Mouse (Mus musculus) CD4-positive, CD25-positive, alpha-beta regulatory T cell, adult 2 months (primary cell): ENCODE results near the gene Espl1.
A peak's percentile ranks its signal among the peaks of the same experiment; 100 is the strongest.

Source experiments
- DNase-seq: peaks from one replicate; pipeline ENCODE4 v3.0.0-alpha.2; 2012; ENCODE audit warnings: low read depth, low spot score

Gene Espl1

GRCm38 (mm10) chr15:102273982-102274716 lies 21.9 kb upstream of the Espl1 start:
- DNase-seq: no peak

- peak; percentile 30 for DNase-seq
These were observed 17.4 kb upstream of the Espl1 start for GRCm38 (mm10) chr15:102278726-102279091.

- DNase-seq: peak; percentile 96
These were observed 16.8 kb upstream of the Espl1 start, which contains the start of gene Mfsd5 for GRCm38 (mm10) chr15:102279092-102279782. TSS of gene Mfsd5 (plus strand) at chr15:102279454.

- DNase-seq: no peak
These were observed 16.1 kb upstream of the Espl1 start for GRCm38 (mm10) chr15:102279783-102280520.

DNA sequence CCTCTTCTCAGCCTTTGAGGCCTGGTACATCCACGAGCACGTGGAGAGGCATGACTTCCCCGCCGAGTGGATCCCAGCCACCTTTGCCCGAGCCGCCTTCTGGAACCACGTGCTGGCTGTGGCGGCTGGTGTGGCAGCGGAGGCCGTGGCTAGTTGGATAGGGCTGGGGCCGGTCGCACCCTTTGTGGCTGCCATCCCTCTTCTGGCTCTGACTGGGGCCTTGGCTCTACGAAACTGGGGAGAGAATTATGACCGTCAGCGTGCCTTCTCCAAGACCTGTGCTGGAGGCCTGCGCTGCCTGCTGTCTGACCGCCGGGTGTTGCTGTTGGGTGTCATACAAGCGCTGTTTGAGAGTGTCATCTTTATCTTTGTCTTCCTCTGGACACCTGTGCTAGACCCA lies 15.4 kb upstream of the Espl1 start:
- DNase-seq: no peak

DNA sequence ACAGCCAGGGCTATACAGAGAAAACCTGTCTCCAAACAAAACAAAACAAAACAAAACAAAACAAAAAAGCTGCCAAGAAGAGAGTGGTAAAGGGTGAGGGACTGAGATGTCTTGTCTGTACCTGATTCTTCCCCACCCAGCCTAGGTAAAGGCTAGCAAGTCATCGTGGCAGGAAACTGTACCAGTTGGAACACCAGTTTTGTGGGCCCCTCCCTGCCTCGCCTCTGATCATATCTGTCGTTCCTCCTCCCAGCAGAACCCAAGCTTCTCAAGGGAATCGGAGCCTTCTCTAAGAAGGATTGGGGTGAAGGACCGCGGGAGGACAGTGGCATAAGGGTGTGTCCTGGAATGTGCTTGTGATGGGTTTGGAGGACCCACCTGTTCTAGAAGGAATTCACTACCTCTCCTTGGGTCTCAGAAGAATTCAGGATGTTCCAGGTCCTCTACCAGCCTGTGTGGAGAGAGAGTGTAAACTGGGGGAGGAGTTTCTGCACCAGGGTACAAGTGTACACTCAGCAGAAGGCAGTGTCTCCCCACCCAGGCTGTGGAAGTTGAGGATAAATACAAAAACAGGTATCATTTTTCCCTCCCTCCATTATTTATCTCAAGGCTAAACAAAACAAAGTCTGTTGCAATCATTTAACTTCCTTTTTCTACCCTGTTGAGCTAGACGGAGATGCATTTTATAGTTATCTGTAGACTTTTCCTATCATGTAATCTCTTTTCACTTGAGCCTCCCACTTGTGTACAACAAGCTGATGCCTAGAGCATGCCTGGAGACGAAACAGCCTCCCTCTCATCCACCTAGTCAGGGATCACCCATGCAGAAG lies 13.4 kb upstream of the Espl1 start:
- DNase-seq: no peak

DNA sequence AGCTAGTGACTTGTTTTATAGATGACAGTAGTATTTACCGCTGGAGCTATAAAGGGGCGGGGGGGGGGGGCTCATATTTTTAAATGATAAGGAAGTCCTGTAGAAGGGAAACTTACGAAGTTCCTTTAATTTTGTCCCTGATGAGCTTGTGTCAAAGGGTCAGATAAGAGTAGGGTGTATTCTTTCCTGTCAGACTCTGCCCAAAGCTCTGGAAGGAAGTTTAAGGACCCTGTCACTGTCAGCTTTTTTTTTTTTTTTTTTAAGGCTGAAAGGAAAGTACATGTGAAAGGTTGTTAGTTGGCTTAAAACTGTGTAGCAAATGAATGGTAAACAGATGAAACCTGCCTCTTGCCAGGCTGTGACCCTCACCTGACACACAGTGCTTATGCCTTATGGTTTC lies 12.4 kb upstream of the Espl1 start:
- DNase-seq: no peak

- DNase-seq: peak; percentile 84
These were observed 8.7 kb upstream of the Espl1 start for GRCm38 (mm10) chr15:102287395-102287794.

DNA sequence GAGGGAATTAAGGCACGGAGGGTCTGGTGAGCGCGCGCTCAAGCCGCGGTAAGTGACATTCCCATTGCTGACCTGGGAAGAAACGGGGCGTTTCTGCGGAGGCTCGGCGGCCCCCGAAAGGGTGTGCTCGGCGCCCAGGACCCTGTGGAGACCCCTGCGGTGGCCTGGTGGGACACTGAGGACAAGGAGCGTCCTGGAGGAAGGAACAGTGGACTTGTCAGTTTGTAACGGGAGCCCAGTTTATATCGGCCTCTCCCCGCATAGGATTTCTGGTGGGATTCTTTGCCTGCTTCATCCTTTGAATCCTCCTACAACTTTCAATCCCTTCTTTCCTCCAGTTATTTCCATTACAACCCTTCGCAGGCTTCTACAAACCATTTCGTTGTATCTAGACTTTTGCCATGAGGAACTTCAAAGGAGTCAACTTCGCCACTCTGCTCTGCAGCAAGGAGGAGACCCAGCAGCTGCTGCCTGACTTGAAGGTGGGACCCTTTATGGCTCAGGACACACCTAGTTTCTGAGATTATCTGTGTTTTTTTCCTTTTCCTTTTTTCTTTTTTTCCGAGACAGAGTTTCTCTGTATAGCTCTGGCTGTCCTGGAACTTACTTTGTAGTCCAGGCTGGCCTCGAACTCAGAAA lies 421 bp downstream of the Espl1 start:
- DNase-seq: no peak

DNA sequence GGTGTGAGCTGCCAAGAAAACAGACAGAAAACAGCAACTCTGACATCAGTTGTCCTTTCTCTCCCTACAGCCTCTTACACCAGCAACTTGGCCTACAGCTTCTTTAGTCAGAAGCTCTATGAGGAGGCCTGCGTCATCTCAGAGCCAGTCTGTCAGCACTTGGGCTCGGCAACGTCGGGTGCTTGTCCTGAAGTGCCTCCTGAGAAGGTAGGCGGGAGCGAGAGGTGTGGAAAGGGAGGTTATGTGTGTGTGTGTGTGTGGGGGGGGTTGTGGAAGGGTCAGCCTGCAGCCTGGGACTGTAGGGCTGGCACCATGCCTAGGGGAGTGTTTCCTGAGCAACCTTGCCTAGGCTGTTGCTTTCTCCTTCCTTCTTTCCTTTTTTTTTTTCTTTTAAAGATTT lies 6.5 kb downstream of the Espl1 start:
- no peak for DNase-seq

DNA sequence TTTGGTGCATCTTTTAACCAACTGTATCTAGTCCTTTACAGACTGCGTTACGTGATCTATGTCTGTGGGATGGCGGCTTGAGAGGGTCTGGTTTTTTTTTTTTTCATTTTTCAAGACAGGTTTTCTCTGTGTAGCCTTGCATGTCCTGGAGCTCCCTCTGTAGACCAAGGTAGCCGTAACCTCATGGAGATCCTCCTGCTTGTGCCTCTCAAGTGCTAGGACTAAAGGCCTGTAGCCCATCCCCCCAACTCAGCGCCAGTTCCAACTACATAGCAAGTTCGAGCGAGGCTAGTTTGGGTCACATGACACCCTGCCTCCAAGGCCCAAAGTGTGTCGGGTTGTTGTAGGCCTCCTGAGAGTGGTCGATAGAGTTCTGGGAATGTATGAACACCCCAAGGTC lies 12.7 kb downstream of the Espl1 start:
- no peak for DNase-seq

GRCm38 (mm10) chr15:102310074-102310845 lies 14.2 kb downstream of the Espl1 start:
- DNase-seq: no peak

GRCm38 (mm10) chr15:102311489-102311888 lies 15.4 kb downstream of the Espl1 start:
- no peak for DNase-seq

DNA sequence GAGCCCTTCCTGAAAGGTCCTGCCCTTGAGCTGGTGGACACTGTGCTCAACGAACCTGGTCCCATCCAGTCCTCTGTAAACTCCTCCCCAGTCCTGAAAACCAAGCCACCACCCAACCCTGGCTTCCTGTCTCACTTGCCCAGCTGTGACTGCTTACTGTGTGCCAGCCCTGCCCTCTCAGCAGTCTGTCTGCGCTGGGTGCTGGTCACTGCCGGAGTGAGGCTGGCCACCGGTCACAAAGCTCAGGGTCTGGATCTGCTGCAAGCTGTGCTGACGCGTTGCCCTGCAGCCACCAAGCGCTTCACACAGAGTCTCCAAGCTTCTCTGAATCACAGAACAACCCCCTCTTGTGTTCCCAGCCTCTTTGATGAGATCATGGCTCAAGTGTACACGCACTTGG lies 19.2 kb downstream of the Espl1 start:
- DNase-seq: no peak

DNA sequence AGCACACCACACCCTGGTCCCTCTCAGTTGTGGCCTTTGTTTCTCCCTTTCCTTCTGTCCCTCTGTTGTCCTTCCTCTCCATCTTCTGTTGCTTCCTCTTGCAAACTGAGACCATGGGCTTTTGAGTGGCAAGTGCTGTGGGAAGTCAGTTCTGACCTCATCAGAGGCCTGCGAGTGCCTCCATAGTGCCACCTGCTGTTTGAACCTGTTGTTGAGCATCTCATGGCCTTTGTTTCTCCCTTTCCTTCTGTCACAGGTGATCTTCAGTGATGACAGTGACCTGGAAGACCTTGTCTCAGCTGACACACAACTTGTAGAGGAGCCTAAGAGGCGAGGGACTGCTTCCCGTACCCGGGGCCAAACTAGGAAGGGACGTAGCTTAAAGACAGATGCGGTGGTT lies 20.2 kb downstream of the Espl1 start:
- peak; percentile 88 for DNase-seq

DNA sequence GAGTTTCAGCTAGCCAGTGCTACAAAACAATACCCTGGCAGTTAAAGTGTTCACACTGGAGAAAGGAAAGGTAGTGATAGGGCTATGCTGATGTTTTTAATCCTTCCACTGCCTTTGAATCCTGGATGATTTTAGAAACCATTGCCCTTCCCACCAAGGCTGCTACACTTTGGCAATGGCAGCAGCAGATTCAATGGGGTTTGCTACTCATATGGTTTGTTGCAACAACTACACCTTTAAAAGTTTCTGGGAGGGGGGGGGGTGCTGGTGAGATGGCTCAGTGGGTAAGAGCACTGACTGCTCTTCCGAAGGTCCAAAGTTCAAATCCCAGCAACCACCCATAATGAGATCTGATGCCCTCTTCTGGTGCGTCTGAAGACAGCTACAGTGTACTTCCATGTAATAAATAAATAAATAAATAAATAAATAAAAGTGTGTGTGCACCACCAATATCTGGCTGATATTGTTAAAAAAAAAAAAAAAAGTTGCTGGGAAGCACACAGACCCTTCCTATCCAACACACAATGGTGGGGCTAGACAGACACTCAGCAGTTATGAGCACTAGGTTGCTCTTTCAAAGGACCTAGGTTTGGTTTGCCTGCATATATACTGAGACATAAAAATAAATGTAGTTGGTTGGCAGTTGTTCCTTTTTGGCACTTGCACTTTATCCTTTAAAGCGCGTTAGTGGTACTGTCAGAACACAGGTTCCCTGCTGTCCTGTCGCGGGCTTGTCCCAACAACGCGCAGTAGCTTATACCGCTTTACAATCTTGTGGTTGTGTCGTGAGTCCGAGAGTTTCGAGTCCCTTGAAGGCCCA lies 28.8 kb downstream of the Espl1 start:
- no peak for DNase-seq

- DNase-seq: peak; percentile 92
These were observed 30.0 kb downstream of the Espl1 start, which contains the start of gene Pfdn5 for GRCm38 (mm10) chr15:102326022-102326576. TSS of gene Pfdn5 (plus strand) at chr15:102326116.

DNA sequence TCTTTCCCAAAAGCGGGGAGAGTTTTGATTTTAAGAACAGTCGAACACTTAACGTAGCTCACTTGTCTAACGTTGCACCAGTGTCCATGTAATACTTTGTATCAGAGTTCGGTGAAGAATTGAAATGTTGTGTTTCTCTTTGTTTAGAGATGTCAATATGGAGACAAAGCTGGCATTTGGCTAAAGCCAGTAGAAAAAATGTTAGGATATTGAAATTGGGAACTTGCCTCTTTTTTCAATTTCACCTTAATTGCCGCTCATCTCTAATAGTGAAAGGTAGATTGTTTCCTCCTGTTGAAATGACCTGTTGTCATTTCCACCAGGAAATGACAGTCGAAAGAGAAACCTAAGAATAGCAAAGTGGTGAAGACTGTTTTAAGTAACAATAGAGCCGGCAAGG lies 30.8 kb downstream of the Espl1 start:
- DNase-seq: no peak

DNA sequence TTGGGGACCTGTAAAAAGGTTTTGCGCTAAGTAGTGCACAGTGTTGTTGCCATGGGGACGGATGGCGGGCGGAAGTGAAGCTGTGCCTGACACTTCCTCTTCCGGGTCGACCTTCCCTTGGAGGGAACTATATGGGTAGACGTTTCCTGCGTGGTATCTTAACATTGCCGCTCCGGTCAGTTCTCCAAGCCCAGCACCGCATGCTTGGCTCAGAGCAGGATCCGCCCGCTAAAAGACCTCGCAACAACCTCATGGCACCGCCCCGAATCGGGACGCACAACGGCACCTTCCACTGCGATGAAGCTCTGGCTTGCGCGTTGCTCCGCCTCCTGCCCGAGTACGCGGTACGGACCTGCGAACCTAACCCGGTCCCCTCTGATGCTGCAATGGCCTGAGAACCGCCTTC lies 35.5 kb downstream of the Espl1 start, which contains the start of gene Myg1:
Gene Myg1, plus strand, starts transcription at position 100 of the 406 bp plus-strand sequence.
- DNase-seq: peak; percentile 92
